Mouse (Mus musculus): ENCODE measurements around the gene G3bp1.

G3bp1 gene

DNA sequence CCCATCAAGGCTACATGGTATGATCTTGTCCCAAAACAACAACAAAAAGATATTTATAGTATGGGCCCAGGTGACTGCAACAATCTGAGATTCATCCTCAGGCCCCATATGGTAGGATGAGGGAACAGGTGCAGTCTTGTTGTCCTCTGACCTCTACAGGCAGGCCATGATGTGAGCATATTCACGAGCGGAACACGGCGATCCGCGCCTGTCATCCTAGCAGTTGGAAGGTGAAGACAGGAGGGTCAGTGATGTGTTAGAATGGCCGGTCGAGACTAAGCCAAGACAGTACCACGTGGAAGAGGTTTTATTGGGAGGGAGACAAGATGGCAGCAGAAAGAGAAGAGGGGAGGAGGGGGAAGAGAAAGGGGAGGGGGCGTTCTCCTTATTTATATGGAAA, 4.8 kb upstream of the G3bp1 start:
- no peak for DNase-seq (ENCODE audit: low spot score)

DNA sequence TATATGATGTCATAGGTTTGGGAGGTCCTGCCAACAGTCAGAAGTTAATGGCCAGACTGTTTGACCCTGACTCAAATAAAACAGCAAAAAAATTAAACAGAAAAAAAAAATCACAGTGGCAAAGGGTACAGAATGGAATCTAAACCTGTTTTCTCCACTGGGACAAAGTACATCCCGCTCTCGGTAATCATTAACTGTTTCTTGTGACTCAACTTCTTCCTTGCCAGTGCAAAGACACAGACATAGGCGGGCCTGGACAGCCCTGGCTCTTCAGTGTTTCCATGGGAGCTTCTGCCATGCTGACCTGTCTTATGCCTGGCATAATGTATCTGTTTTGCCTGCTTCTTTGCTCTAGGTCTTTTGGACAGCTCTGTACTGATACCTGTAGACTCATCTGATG, 4.3 kb upstream of the G3bp1 start:
- DNase-seq (ENCODE audit: low spot score), result no peak

- no peak for DNase-seq (ENCODE audit: low spot score)
Measured at GRCm38 (mm10) chr11:55468012-55468411, 1.5 kb upstream of the G3bp1 start.

- DNase-seq (ENCODE audit: low spot score), result no peak
Measured at GRCm38 (mm10) chr11:55468611-55469047, 856 bp upstream of the G3bp1 start.

DNA sequence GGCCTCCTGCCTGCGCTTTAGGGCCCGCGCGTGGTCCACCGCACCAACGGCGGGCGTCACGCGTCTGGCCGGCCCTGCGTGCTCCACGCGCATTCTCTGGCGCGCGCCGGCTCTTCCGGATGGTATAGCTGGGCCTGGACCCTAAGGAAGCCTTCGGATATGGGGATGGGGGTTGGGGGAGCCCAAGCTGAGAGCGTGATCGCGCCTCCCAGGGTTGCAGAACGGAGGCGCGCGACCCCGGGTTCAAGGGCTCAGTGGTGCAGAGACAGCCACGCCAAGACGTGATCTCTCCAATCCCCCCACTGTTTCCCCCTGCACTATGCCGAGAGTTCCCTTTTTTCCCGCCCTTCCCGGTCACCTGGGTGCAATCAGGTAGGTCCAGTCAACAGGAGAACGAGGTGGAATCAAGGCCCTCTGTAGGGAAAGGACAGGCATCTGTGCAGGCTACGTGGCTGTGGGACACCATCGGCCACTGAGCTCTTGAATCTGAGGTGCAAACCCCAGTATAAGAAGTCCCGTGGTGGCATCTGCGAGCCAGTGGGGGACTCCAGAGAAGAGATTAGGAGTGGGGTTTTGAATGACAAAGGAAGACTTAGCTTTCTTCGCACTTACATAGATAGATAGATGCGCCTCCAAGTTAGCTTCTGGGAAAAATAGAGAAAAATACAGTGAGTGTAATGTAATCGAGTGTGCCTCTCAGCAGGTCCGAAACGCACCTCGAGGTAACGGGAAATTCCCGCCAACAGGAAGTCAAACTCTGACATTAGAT, 622 bp downstream of the G3bp1 start:
- no peak for DNase-seq (ENCODE audit: low spot score)

- no peak for DNase-seq (ENCODE audit: low spot score)
Measured at GRCm38 (mm10) chr11:55470761-55471160, 1.3 kb downstream of the G3bp1 start.

- DNase-seq (ENCODE audit: low spot score), result no peak
Measured at GRCm38 (mm10) chr11:55471467-55471866, 2.0 kb downstream of the G3bp1 start.

DNA sequence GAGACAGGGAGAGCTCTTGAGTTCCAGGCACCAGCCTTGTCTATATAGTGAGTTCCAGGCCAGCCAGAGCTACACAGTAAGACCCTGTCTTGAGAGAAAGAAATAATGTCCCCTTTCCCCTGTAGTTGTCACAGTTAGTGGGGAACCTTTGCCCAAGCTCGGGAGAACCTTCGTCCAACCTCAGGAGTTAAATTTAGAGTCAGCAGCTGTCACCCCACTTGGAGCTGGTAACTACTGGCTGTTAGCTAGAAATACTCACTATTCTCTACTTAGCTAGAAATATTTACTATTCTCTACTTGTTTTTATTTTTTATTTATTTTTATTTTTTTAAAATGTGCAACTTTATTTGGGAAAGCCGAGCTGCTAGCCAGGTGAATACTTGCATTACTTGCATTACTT, 3.7 kb downstream of the G3bp1 start:
- DNase-seq (ENCODE audit: low spot score), result no peak

- DNase-seq (ENCODE audit: low spot score), result no peak
Measured at GRCm38 (mm10) chr11:55485443-55485842, 16.0 kb downstream of the G3bp1 start.

DNA sequence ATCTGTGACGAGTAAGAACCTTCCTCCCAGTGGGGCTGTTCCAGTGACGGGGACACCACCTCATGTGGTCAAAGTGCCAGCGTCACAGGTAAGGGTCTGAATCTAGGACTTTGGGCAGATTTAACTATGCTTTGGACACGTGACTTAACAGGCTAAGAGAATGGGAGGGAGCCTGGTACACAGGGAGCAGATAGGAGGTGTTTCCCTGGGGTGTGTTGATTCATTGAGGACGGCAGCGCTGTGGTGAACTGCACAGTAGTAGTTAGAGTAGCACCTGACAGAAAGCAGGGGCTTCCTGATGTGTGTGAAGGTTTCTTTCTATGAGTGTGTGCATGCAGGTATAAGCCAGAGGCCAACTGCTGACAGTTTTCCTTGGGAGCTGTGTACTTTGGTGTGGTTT, 26.7 kb downstream of the G3bp1 start:
- DNase-seq (ENCODE audit: low spot score), result no peak

DNA sequence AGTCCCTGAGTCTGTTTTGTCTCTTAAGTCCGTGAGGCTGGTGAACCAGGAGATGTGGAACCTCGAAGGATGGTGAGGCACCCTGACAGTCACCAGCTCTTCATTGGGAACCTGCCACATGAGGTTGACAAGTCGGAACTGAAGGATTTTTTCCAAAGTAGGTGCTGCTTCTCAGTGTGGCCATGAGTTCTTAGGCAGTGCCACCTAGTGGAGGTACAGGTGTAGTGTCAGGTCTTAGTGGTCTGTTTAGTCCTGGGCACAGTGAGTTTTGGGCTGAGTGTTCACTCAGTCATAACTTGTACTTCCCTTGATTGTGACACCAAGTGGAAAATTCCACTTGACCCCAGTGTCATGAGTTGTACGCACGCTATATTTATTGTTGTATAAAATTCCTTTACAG, 28.4 kb downstream of the G3bp1 start:
- no peak for DNase-seq (ENCODE audit: low spot score)

GRCm38 (mm10) chr11:55501955-55502531, 32.6 kb downstream of the G3bp1 start:
- no peak for DNase-seq (ENCODE audit: low spot score)

DNA sequence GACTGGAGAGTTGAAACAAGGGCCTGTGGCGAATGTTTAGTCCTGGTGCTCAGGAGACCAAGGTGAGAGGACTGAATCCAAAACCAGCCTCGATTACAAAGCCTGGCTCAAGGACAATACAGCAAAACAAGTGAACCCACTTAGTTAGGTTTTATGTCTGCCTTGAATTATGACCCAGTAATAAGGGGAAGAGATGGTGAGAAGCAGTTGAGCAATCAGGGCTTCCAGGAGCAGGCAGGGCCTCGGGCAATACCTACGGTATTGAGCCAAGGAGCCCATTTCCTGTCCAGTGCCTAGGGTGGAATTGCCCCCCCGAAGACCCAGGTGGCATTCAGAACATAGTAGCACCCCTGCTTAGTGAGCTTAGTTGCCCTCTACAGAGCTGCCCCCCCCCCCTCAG, 33.4 kb downstream of the G3bp1 start:
- DNase-seq (ENCODE audit: low spot score), result no peak

DNA sequence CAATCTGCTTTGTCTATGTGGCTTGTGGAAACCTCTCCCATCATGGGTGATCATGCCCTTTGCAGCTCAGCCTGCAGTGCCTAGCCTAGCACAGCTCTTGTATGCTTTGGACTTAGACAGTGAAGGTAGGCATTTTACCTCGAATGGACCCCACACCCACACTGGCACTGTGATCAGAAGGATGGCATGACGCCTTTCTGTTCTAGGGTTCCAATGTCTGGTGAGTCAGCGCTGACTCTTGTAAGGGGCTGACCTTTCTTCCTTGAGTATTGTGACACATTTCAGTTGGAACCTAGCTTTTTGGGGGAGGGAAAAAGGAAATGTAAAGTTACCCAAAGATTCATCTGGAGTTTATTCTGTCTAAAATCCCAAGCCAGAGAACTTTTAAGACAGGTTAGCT, 36.0 kb downstream of the G3bp1 start:
- DNase-seq (ENCODE audit: low spot score), result no peak

- DNase-seq (ENCODE audit: low spot score), result no peak
Measured at GRCm38 (mm10) chr11:55511374-55511773, 41.9 kb downstream of the G3bp1 start.

DNA sequence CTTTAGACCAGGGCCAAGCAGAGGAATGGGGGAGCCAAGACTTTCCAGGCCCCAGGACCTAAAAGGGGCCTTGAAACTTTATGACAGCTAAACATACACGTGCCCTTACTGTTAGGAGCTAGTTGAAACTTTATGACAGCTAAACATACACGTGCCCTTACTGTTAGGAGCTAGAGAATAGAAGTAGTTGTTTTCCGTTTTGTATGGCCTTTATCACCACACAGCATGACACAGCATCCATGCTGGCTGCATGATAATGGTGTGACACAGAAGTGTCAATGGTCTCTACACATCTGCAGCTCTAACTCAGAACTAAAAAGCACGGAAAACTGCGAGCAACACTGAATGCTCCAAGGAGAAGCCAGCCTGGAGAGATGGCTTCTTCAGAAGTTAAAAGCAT, 48.2 kb downstream of the G3bp1 start:
- DNase-seq (ENCODE audit: low spot score), result no peak

DNA sequence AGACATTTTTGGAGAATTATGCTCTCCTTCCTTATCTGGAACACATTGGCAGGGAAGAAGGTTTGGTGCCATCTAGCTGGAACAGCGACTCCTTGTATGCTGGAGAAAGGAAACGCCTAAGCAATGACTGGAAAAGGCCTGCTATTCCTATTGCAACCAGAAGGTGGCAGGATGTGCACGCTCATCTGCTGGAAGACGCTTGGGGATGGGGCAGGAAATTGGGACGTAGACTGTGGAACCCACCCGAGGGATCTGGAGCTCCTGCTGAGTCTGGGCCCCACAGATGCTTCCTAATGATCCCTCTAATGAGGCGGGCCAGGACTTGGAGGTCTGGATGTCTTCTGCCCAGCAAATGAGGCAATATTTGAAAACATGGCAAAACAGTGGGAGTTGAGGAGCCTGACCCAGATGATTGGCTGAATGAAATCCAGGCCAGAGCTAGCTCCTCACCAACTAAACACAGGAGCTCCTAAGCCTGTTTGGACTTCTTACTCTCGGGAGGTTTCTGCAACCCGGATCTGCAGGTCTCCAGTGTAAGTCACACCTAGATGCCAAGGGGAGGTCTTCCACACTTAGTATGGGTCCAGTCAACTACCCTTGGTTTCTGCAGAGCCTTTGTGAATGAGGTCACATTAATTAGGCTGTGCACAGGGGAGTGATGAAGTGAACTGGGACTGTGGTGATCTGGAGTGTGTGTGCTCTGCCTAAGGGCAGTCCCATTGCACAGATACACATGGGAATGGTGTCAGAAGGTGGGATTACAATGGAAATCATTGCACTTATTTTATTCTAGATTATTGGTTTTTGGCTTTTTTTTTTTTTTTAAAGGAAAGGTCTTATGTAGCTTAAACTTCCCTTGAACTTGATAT, 49.6 kb downstream of the G3bp1 start:
- peak; percentile 47 for DNase-seq (ENCODE audit: low spot score)

DNA sequence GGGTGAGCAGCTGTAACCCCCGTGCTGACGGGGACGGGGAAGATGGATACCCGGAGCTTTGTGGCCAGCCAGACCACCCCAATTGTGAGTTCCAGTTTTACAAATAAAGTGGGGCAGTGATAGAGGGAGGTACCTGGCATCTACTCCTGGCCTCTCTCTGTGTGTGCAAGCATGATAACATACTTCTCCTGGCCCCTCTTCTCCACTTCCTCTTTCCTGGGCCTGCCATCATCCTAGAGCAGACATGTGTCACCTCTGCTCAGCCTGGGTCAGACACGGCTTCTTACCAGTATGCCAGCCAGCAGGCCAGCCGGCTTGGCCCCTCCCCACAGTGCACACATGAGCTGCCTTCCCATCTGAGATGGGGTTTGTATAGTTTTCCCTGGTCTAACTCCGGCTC, 61.3 kb downstream of the G3bp1 start:
- DNase-seq (ENCODE audit: low spot score), result no peak

DNA sequence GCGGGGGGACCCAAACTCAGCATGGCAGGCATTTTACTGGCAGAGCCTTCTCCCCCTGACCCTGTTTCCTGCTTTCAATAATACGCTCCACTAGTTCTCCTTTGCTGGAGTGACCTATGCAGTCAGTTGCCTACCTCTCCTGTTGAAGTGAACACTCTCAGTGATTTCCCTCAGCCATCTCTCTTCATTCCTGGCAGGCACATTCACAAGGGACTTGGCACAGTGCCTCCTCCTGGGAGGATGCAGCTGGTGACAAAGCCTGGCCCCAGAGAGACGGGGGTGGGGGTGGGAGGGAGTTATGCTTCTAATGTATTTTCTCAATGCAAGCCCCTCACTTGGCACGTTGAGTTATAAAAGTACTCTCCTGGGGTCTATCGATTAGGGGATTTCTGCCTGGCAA, 63.9 kb downstream of the G3bp1 start:
- DNase-seq (ENCODE audit: low spot score), result no peak

GRCm38 (mm10) chr11:55534766-55535165, 65.3 kb downstream of the G3bp1 start:
- DNase-seq (ENCODE audit: low spot score), result no peak

- no peak for DNase-seq (ENCODE audit: low spot score)
Measured at GRCm38 (mm10) chr11:55542128-55542527, 72.6 kb downstream of the G3bp1 start.

- no peak for DNase-seq (ENCODE audit: low spot score)
Measured at GRCm38 (mm10) chr11:55542671-55543070, 73.2 kb downstream of the G3bp1 start.

- DNase-seq (ENCODE audit: low spot score), result no peak
Measured at GRCm38 (mm10) chr11:55545690-55546089, 76.2 kb downstream of the G3bp1 start.
